Mouse (Mus musculus) liver, embryonic 11.5 days (tissue): Measurements from ENCODE around the gene Actl10. TPM values are rescaled to one million over a fixed set of nuclear protein-coding genes. Genes with fewer than 3 reads are reported as not detected.

ENCODE experiments used
- ATAC-seq: fragments of 200-750 bp; cut with Nextera tagmentation; replicated peaks from 2 replicates; pipeline ENCODE4 v1.8.0; 2017; ENCODE audit warnings: moderate number of reproducible peaks, mild to moderate bottlenecking, moderate TSS enrichment, moderate library complexity; ENCODE audit not compliant: low FRiP score
- DNase-seq: peaks from one replicate; pipeline ENCODE4 v3.0.0-alpha.2; 2017; ENCODE audit warnings: low spot score
- H3K27ac ChIP-seq: fragments of 300-500 bp; sonication (generic); 2 replicates; pipeline ENCODE4 v1.5.1; 2014; ENCODE audit warnings: mild to moderate bottlenecking, low read depth, low read length, control low read depth
- H3K27me3 ChIP-seq: fragments of 300-500 bp; sonication (generic); replicated peaks from 2 replicates; pipeline ENCODE4 v1.6.1; 2014; ENCODE audit warnings: low read length, mixed read lengths; ENCODE audit not compliant: control insufficient read depth, insufficient read depth
- H3K36me3 ChIP-seq: fragments of 300-500 bp; sonication (generic); 2 replicates; pipeline ENCODE4 v1.6.1; 2014; ENCODE audit warnings: mild to moderate bottlenecking, low read length, moderate library complexity, mixed read lengths; ENCODE audit not compliant: control insufficient read depth, insufficient read depth
- H3K4me1 ChIP-seq: fragments of 300-500 bp; sonication (generic); replicated peaks from 2 replicates; pipeline ENCODE4 v1.6.1; 2014; ENCODE audit warnings: low read length, mixed read lengths; ENCODE audit not compliant: control insufficient read depth, insufficient read depth
- H3K4me2 ChIP-seq: fragments of 300-500 bp; sonication (generic); 2 replicates; pipeline ENCODE4 v1.6.1; 2014; ENCODE audit warnings: mild to moderate bottlenecking, control low read depth, moderate library complexity
- H3K4me3 ChIP-seq: fragments of 300-500 bp; sonication (generic); 2 replicates; pipeline ENCODE4 v1.5.1; 2014; ENCODE audit warnings: low read depth, low read length, control low read depth
- H3K9ac ChIP-seq: fragments of 300-500 bp; sonication (generic); 2 replicates; pipeline ENCODE4 v1.6.1; 2014; ENCODE audit warnings: low read depth, low read length, control low read depth
- H3K9me3 ChIP-seq: fragments of 300-500 bp; sonication (generic); 2 replicates; pipeline ENCODE4 v1.6.1; 2016; ENCODE audit warnings: low read length, inconsistent platforms, mixed read lengths; ENCODE audit not compliant: control insufficient read depth
- WGBS: fragments of 180-500 bp; shearing (Covaris S2); extraction: QIAGEN DNeasy Blood & Tissue Kit; methylation state at CpG from one replicate; pipeline ENCODE4 v1.1.7; 2014; 5-methylcytosine and 5-hydroxymethylcytosine counted together
- polyA plus RNA-seq: library from polyadenylated mRNA; unstranded; fragments of >200 nt; fragmentation: Nextera tagmentation; extraction: Ambion mirVana; gene quantifications from 2 replicates; pipeline ENCODE4 v1.2.1, GENCODE M21; 2014

Gene Actl10
- polyA plus RNA-seq, 1 experiment from 2014 or later = 0.25 TPM

GRCm38 (mm10) chr2:154555235-154555634 is 3.7 kb downstream of the Actl10 start:
- no peaks in the 10 kb centered on the region for H3K9me3 ChIP-seq
- H3K27me3 ChIP-seq = peaks cover 25% of the 10 kb centered on the region
- no peak overlapping the region for H3K27ac ChIP-seq
- H3K4me3 ChIP-seq = no peak overlapping the region
- no peaks in the 10 kb centered on the region for H3K36me3 ChIP-seq
- 96% methylated on average over 6 of the region's 6 CpGs for WGBS
- no peak overlapping the region for H3K9ac ChIP-seq
- H3K4me1 ChIP-seq = peaks cover 30% of the 10 kb centered on the region
- DNase-seq (no peak), ATAC-seq (no peak)
- H3K4me2 ChIP-seq = no peak overlapping the region

GRCm38 (mm10) chr2:154557184-154557832 is 5.7 kb downstream of the Actl10 start:
- peaks cover 5% of the 10 kb centered on the region; the same call in 1 of the 2 replicates for H3K36me3 ChIP-seq
- DNase-seq (no peak), ATAC-seq (no peak)
- no peaks in the 10 kb centered on the region for H3K9me3 ChIP-seq
- H3K4me3 ChIP-seq = no peak overlapping the region
- no peak overlapping the region for H3K9ac ChIP-seq
- peaks cover 24% of the 10 kb centered on the region for H3K4me1 ChIP-seq
- 52% methylated on average over 5 of the region's 5 CpGs for WGBS
- H3K27ac ChIP-seq = no peak overlapping the region
- H3K4me2 ChIP-seq = no peak overlapping the region
- H3K27me3 ChIP-seq = peaks cover 6% of the 10 kb centered on the region

GRCm38 (mm10) chr2:154558264-154559039 is 6.9 kb downstream of the Actl10 start, which contains the start of gene Necab3:
Gene Necab3 (minus strand): TSS chr2:154558890.
- no peaks in the 10 kb centered on the region for H3K9me3 ChIP-seq
- H3K9ac ChIP-seq = peak within 1 kb of the TSS; percentile 54
- 0 out of 2 replicates have a peak, but pooled peaks cover 2% of the 10 kb centered on the region for H3K27me3 ChIP-seq
- 3% methylated on average over 34 of the region's 34 CpGs for WGBS
- DNase-seq (peak; percentile 56), ATAC-seq (peak; percentile 77)
- H3K4me1 ChIP-seq = peaks cover 17% of the 10 kb centered on the region
- peaks cover 13% of the 10 kb centered on the region; the same call in 1 of the 2 replicates for H3K36me3 ChIP-seq
- peak within 1 kb of the TSS; percentile 25; the same call in 1 of the 2 replicates for H3K27ac ChIP-seq
- H3K4me2 ChIP-seq = peak within 1 kb of the TSS; percentile 91
- H3K4me3 ChIP-seq = peak within 1 kb of the TSS; percentile 43

- ATAC-seq (no peak), DNase-seq (no peak)
- H3K27me3 ChIP-seq = no peaks in the 10 kb centered on the region
- H3K36me3 ChIP-seq = peaks cover 20% of the 10 kb centered on the region; the same call in 1 of the 2 replicates
- H3K9me3 ChIP-seq = no peaks in the 10 kb centered on the region
- H3K27ac ChIP-seq = no peak overlapping the region
- no peak overlapping the region for H3K9ac ChIP-seq
- peaks cover 29% of the 10 kb centered on the region for H3K4me1 ChIP-seq
- no peak overlapping the region for H3K4me2 ChIP-seq
- H3K4me3 ChIP-seq = no peak overlapping the region
- WGBS = 91% methylated on average over 22 of the region's 22 CpGs
Observed at GRCm38 (mm10) chr2:154563612-154564170, 12.1 kb downstream of the Actl10 start.

- WGBS = 85% methylated on average over 3 of the region's 3 CpGs
- ATAC-seq (no peak), DNase-seq (no peak)
- no peaks in the 10 kb centered on the region for H3K27me3 ChIP-seq
- no peak overlapping the region for H3K9ac ChIP-seq
- H3K4me3 ChIP-seq = no peak overlapping the region
- H3K27ac ChIP-seq = no peak overlapping the region
- H3K9me3 ChIP-seq = no peaks in the 10 kb centered on the region
- H3K4me1 ChIP-seq = peaks cover 29% of the 10 kb centered on the region
- no peak overlapping the region for H3K4me2 ChIP-seq
- H3K36me3 ChIP-seq = peaks cover 20% of the 10 kb centered on the region; the same call in 1 of the 2 replicates
Observed at GRCm38 (mm10) chr2:154565562-154565961, 14.0 kb downstream of the Actl10 start.

- WGBS = 69% methylated on average over 8 of the region's 8 CpGs
- no peak overlapping the region for H3K4me2 ChIP-seq
- no peak for ATAC-seq
Observed at GRCm38 (mm10) chr2:154566641-154567040, 15.1 kb downstream of the Actl10 start.

GRCm38 (mm10) chr2:154567766-154568165 is 16.2 kb downstream of the Actl10 start:
- no peaks in the 10 kb centered on the region for H3K27me3 ChIP-seq
- H3K9ac ChIP-seq = peak overlapping the region; percentile 91
- peak overlapping the region; percentile 61; the same call in 1 of the 2 replicates for H3K27ac ChIP-seq
- WGBS = 68% methylated on average over 2 of the region's 2 CpGs
- peaks cover 11% of the 10 kb centered on the region; the same call in 1 of the 2 replicates for H3K36me3 ChIP-seq
- peak overlapping the region; percentile 88 for H3K4me3 ChIP-seq
- ATAC-seq (no peak), DNase-seq (no peak)
- peak overlapping the region; percentile 86 for H3K4me2 ChIP-seq
- H3K9me3 ChIP-seq = no peaks in the 10 kb centered on the region
- H3K4me1 ChIP-seq = peaks cover 38% of the 10 kb centered on the region

More at GRCm38 (mm10) chr2:154566641-154567040, 15.1 kb downstream of the Actl10 start:
- Histone ChIP-seq H3K9me3 (no peaks in the 10 kb centered on the region), H3K27me3 (no peaks in the 10 kb centered on the region), H3K36me3 (peaks cover 16% of the 10 kb centered on the region; the same call in 1 of the 2 replicates), H3K4me3 (no peak overlapping the region), H3K9ac (no peak overlapping the region), H3K4me1 (peaks cover 38% of the 10 kb centered on the region), H3K27ac (no peak overlapping the region)
- no peak for DNase-seq

- H3K27ac ChIP-seq = peak overlapping the region; percentile 95
- H3K4me2 ChIP-seq = peak overlapping the region; percentile 86
- 20% methylated on average over 10 of the region's 10 CpGs for WGBS
- H3K4me3 ChIP-seq = peak overlapping the region; percentile 88
- H3K4me1 ChIP-seq = peaks cover 38% of the 10 kb centered on the region
- peak overlapping the region; percentile 91 for H3K9ac ChIP-seq
- DNase-seq = peak; percentile 58
- ATAC-seq = peak; percentile 30
- H3K36me3 ChIP-seq = peaks cover 7% of the 10 kb centered on the region; the same call in 1 of the 2 replicates
- H3K27me3 ChIP-seq = no peaks in the 10 kb centered on the region
- no peaks in the 10 kb centered on the region for H3K9me3 ChIP-seq
Observed at GRCm38 (mm10) chr2:154568329-154569070, 16.9 kb downstream of the Actl10 start.
